Mouse (Mus musculus) splenic B cell, adult 2 months (primary cell): Measurements from ENCODE around the gene Tsc22d4.
"Not testable (repeated sequence)": the region's sequence is repeated elsewhere in the genome, so short reads cannot be mapped to it uniquely, and the experiment has no call there.

Experiments
- DNase-seq: peaks from one replicate; pipeline ENCODE4 v3.0.0-alpha.2; 2011; ENCODE audit warnings: low read depth, low spot score
- H3K27me3 ChIP-seq: 2 replicates; pipeline ENCODE4 v1.6.1; 2012; ENCODE audit warnings: mild to moderate bottlenecking, low read length, moderate library complexity, mixed read lengths; ENCODE audit not compliant: control insufficient read depth, poor library complexity, insufficient read depth, severe bottlenecking
- H3K36me3 ChIP-seq: 2 replicates; pipeline ENCODE4 v1.6.1; 2012; ENCODE audit warnings: mild to moderate bottlenecking, low read length, moderate library complexity, mixed read lengths; ENCODE audit not compliant: control insufficient read depth, poor library complexity, insufficient read depth, severe bottlenecking

Tsc22d4 gene

GRCm38 (mm10) chr5:137749196-137749836, 3.8 kb downstream of the Tsc22d4 start:
- DNase-seq: peak; percentile 41
- Histone ChIP-seq H3K36me3 (peaks cover 7% of the 10 kb centered on the region), H3K27me3 (no peaks in the 10 kb centered on the region)

DNA sequence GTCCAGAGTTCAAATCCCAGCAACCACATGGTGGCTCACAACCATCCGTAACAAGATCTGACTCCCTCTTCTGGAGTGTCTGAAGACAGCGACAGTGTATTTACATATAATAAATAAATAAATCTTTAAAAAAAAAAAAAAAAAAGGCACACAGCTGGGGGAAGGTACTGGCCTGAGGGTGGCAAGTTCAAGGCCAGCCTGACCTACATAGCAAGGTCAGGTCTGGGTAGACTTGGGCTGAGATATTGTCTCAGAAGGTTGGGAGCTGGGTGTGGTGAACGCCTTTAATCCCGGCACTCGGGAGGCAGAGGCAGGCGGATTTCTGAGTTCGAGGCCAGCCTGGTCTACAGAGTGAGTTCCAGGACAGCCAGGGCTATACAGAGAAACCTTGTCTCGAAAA, 4.7 kb downstream of the Tsc22d4 start:
- DNase-seq, H3K27me3 ChIP-seq, H3K36me3 ChIP-seq: not testable (repeated sequence)

- Histone ChIP-seq H3K27me3 (no peaks in the 10 kb centered on the region), H3K36me3 (peaks cover 7% of the 10 kb centered on the region)
- DNase-seq: no peak
These were observed 5.8 kb downstream of the Tsc22d4 start for GRCm38 (mm10) chr5:137751221-137751887.

GRCm38 (mm10) chr5:137751988-137752387, 6.5 kb downstream of the Tsc22d4 start:
- Histone ChIP-seq H3K27me3 (no peaks in the 10 kb centered on the region), H3K36me3 (peaks cover 7% of the 10 kb centered on the region)
- no peak for DNase-seq

DNA sequence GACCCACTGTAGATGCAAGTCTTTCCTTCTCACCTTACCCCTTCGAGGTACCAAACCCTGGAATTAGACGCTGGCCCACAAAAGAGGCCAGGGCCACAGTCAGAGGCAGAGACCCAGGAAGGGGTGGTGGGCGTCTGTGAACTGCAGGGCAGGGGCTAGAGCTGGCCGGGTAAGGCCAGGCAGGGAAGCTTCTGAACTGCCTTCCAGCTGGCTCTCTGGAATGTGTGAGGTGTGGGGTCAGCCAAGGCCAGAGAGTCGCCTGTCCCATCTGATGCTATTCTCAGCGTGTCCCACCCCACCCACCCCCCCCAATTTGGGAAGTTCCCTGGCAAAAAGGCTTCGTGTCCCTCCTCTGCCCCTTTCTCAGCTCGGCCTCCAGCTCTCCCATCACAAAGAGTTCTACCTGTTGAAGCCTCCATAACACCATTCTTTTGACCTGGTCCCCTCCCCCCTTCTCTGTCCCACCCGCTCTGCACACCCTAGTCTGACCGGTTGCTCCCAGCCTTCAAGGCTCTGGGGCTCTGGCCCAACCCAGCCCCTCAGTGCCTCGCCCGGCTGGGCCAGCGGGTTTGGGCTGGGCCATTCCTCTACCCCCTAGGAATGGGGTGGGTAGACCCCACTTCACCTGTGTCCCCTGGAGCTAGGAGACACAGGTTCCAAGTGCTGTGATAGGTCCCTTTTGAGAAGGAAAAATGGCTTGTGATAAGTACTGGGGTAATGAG, 7.7 kb downstream of the Tsc22d4 start:
- no peaks in the 10 kb centered on the region for H3K27me3 ChIP-seq
- peaks cover 13% of the 10 kb centered on the region for H3K36me3 ChIP-seq
- no peak for DNase-seq

DNA sequence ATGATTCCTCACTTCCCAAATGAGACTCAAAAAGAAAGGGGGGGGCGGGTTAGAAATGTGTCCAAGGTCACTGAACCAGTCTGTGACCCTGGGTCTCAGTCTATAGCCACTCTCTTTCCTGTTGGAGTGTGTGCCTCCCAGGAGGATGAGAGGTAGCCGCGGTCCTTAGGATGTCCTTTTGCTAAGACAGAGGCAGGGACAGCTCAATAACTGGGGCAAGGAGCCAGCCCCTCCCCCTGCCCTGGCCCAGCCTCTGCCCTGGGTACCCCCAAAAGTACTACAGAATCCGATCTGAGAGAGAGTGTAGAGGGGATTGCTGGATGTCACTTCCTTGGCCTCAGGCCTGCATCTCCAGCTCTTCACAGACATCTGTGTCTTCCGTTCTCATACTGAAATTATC, 9.9 kb downstream of the Tsc22d4 start:
- no peaks in the 10 kb centered on the region for H3K27me3 ChIP-seq
- DNase-seq: no peak
- peaks cover 22% of the 10 kb centered on the region for H3K36me3 ChIP-seq

GRCm38 (mm10) chr5:137756106-137756505, 10.6 kb downstream of the Tsc22d4 start:
- H3K36me3 ChIP-seq: peaks cover 20% of the 10 kb centered on the region
- DNase-seq: no peak
- no peaks in the 10 kb centered on the region for H3K27me3 ChIP-seq

GRCm38 (mm10) chr5:137756882-137757661, 11.5 kb downstream of the Tsc22d4 start:
- H3K36me3 ChIP-seq: peaks cover 17% of the 10 kb centered on the region
- peak; percentile 91 for DNase-seq

GRCm38 (mm10) chr5:137757887-137758286, 12.4 kb downstream of the Tsc22d4 start:
- Histone ChIP-seq H3K36me3 (peaks cover 17% of the 10 kb centered on the region), H3K27me3 (no peaks in the 10 kb centered on the region)
- DNase-seq: no peak

More at GRCm38 (mm10) chr5:137756882-137757661, 11.5 kb downstream of the Tsc22d4 start:
- no peaks in the 10 kb centered on the region for H3K27me3 ChIP-seq

DNA sequence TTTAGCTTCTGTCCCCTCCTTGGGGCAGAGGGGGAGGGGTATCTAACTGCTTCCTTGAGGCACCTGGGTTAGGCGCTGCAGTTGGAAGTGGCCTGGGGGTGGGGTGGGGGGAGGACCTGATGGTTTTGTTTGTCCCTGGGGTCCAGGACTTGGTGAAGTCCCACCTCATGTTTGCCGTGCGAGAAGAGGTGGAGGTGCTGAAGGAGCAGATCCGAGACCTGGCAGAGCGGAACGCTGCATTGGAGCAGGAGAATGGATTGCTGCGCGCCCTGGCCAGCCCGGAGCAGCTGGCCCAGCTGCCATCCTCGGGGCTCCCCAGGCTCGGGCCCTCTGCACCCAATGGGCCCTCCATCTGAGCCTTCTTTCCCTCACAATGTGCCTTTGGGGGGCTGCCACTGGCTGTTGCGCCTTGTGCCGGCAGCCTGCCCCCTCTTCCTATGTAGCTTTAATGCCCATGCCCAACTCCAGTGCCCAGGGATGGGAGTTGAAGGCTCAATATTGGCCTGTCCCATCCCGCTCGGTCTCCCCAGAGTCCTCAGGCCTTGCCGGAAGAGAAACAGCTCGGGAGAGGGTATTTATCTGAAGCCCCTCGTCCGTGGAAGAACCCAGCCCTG, 13.5 kb downstream of the Tsc22d4 start:
- Histone ChIP-seq H3K27me3 (no peaks in the 10 kb centered on the region), H3K36me3 (peaks cover 15% of the 10 kb centered on the region)
- no peak for DNase-seq

GRCm38 (mm10) chr5:137759971-137760412, 14.5 kb downstream of the Tsc22d4 start:
- H3K27me3 ChIP-seq: no peaks in the 10 kb centered on the region
- DNase-seq: peak; percentile 92
- peaks cover 15% of the 10 kb centered on the region for H3K36me3 ChIP-seq

GRCm38 (mm10) chr5:137764609-137765340, 19.2 kb downstream of the Tsc22d4 start:
- no peak for DNase-seq
- H3K27me3 ChIP-seq: no peaks in the 10 kb centered on the region
- peaks cover 2% of the 10 kb centered on the region for H3K36me3 ChIP-seq

DNA sequence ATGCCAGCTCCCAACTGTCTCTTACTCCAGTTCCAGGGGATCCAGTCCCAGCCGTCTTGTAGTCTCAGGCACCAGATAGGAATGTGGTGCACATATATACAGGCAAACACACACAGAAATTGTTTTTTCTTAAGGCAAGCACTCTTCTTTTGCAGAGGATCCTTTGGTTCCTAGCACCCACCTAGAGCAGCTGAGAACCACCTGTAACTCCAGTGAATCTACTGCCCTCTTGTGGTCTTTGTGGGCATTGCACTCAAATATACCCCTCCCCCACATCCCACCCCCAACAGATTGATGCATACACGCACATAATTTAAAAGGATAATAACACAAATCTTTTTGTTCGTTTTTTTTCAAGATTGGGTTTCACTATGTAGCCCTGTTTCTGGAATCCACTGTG, 20.7 kb downstream of the Tsc22d4 start:
- H3K27me3 ChIP-seq: no peaks in the 10 kb centered on the region
- peak; percentile 79 for DNase-seq
- no peaks in the 10 kb centered on the region for H3K36me3 ChIP-seq

DNA sequence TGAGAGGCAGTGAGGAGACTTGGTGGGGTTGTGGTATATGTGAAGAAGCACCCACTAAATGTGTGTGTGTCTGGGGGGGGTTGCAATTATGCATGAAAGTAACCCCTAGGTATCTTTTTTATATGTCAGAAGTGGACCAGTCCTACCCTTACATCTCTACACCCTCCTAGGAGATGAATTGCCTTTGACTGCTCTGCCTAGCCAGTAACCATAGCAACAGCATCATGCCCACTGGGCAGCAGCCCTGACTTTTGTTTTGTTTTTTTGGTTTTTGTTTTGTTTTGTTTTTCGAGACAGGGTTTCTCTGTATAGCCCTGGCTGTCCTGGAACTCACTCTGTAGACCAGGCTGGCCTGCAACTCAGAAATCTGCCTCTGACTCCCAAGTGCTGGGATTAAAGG, 22.9 kb downstream of the Tsc22d4 start:
- Histone ChIP-seq H3K36me3 (no peaks in the 10 kb centered on the region), H3K27me3 (no peaks in the 10 kb centered on the region)
- no peak for DNase-seq
